Mouse (Mus musculus) embryonic facial prominence, embryonic 11.5 days (tissue): Measurements from ENCODE around the gene Ica1. TPM values are rescaled to one million over a fixed set of nuclear protein-coding genes. Genes with fewer than 3 reads are reported as not detected.

Experiments
- ATAC-seq: fragments of 200-750 bp; cut with Nextera tagmentation; replicated peaks from 2 replicates; pipeline ENCODE4 v1.8.0; 2017; ENCODE audit warnings: low read depth; ENCODE audit not compliant: insufficient number of reproducible peaks, low FRiP score, low TSS enrichment
- DNase-seq: peaks from one replicate; pipeline ENCODE4 v3.0.0-alpha.2; 2015; ENCODE audit warnings: low spot score
- H3K27ac ChIP-seq: fragments of 300-500 bp; sonication (generic); replicated peaks from 2 replicates; pipeline ENCODE4 v1.5.1; 2014; ENCODE audit warnings: mild to moderate bottlenecking, low read depth, low read length, control low read depth
- H3K27me3 ChIP-seq: fragments of 300-500 bp; sonication (generic); 2 replicates; pipeline ENCODE4 v1.6.1; 2014; ENCODE audit warnings: mild to moderate bottlenecking, low read length, moderate library complexity, mixed read lengths; ENCODE audit not compliant: control insufficient read depth, insufficient read depth
- H3K36me3 ChIP-seq: fragments of 300-500 bp; sonication (generic); replicated peaks from 2 replicates; pipeline ENCODE4 v1.6.1; 2014; ENCODE audit warnings: low read depth, mild to moderate bottlenecking, low read length, moderate library complexity, mixed read lengths; ENCODE audit not compliant: control insufficient read depth, insufficient read depth
- H3K4me1 ChIP-seq: fragments of 300-500 bp; sonication (generic); 2 replicates; pipeline ENCODE4 v1.6.1; 2014; ENCODE audit warnings: low read length, mixed read lengths; ENCODE audit not compliant: control insufficient read depth, insufficient read depth
- H3K4me2 ChIP-seq: fragments of 300-500 bp; sonication (generic); 2 replicates; pipeline ENCODE4 v1.6.1; 2014; ENCODE audit warnings: low read depth, mild to moderate bottlenecking, control low read depth, low read length, moderate library complexity
- H3K4me3 ChIP-seq: fragments of 300-500 bp; sonication (generic); 2 replicates; pipeline ENCODE4 v1.5.1; 2014; ENCODE audit warnings: low read depth, low read length, control low read depth
- H3K9ac ChIP-seq: fragments of 300-500 bp; sonication (generic); replicated peaks from 2 replicates; pipeline ENCODE4 v1.6.1; 2014; ENCODE audit warnings: mild to moderate bottlenecking, control low read depth, low read length
- H3K9me3 ChIP-seq: fragments of 300-500 bp; sonication (generic); replicated peaks from 2 replicates; pipeline ENCODE4 v1.6.1; 2016; ENCODE audit warnings: mild to moderate bottlenecking, low read length, inconsistent platforms, mixed read lengths; ENCODE audit not compliant: control insufficient read depth
- WGBS: fragments of 180-500 bp; shearing (Covaris S2); extraction: QIAGEN DNeasy Blood & Tissue Kit; methylation state at CpG from one replicate; pipeline ENCODE4 v1.1.7; 2014; 5-methylcytosine and 5-hydroxymethylcytosine counted together
- polyA plus RNA-seq: library from polyadenylated mRNA; unstranded; fragments of >200 nt; fragmentation: Nextera tagmentation; extraction: Ambion mirVana; gene quantifications from 2 replicates; pipeline ENCODE4 v1.2.1, GENCODE M21; 2014

Ica1 gene
- polyA plus RNA-seq, 1 experiment from 2014 or later, result 21.4 TPM

GRCm38 (mm10) chr6:8740092-8740491 is 38.2 kb downstream of the Ica1 start:
- no peaks in the 10 kb centered on the region for H3K4me1 ChIP-seq
- no peaks in the 10 kb centered on the region for H3K36me3 ChIP-seq
- no peak overlapping the region for H3K4me2 ChIP-seq
- H3K27me3 ChIP-seq, result no peaks in the 10 kb centered on the region
- no peak overlapping the region for H3K9ac ChIP-seq
- 64% methylated on average over 2 of the region's 2 CpGs for WGBS
- H3K4me3 ChIP-seq, result no peak overlapping the region
- ATAC-seq, result no peak
- DNase-seq, result no peak
- no peaks in the 10 kb centered on the region for H3K9me3 ChIP-seq
- H3K27ac ChIP-seq, result no peak overlapping the region

GRCm38 (mm10) chr6:8738396-8738795 is 39.9 kb downstream of the Ica1 start:
- no peaks in the 10 kb centered on the region for H3K36me3 ChIP-seq
- DNase-seq (peak; percentile 35), ATAC-seq (no peak)
- WGBS, result 78% methylated on average over 4 of the region's 4 CpGs
- no peak overlapping the region for H3K4me2 ChIP-seq
- H3K27ac ChIP-seq, result no peak overlapping the region
- H3K9me3 ChIP-seq, result no peaks in the 10 kb centered on the region
- no peaks in the 10 kb centered on the region for H3K27me3 ChIP-seq
- no peaks in the 10 kb centered on the region for H3K4me1 ChIP-seq
- H3K4me3 ChIP-seq, result no peak overlapping the region
- H3K9ac ChIP-seq, result no peak overlapping the region

- Histone ChIP-seq H3K9me3 (no peaks in the 10 kb centered on the region), H3K4me3 (no peak overlapping the region), H3K27ac (no peak overlapping the region), H3K27me3 (no peaks in the 10 kb centered on the region), H3K9ac (no peak overlapping the region), H3K36me3 (no peaks in the 10 kb centered on the region), H3K4me1 (no peaks in the 10 kb centered on the region), H3K4me2 (no peak overlapping the region)
- ATAC-seq (no peak), DNase-seq (no peak)
These were observed 41.8 kb downstream of the Ica1 start for GRCm38 (mm10) chr6:8736493-8736820.

GRCm38 (mm10) chr6:8735657-8736492 is 42.4 kb downstream of the Ica1 start:
- H3K9me3 ChIP-seq, result no peaks in the 10 kb centered on the region
- H3K4me2 ChIP-seq, result no peak overlapping the region
- no peaks in the 10 kb centered on the region for H3K36me3 ChIP-seq
- H3K4me3 ChIP-seq, result no peak overlapping the region
- H3K27ac ChIP-seq, result no peak overlapping the region
- DNase-seq, result peak; percentile 85
- no peak overlapping the region for H3K9ac ChIP-seq
- WGBS, result 52% methylated on average over 8 of the region's 8 CpGs
- H3K27me3 ChIP-seq, result no peaks in the 10 kb centered on the region
- ATAC-seq, result no peak
- H3K4me1 ChIP-seq, result no peaks in the 10 kb centered on the region

- H3K9me3 ChIP-seq, result no peaks in the 10 kb centered on the region
- H3K4me1 ChIP-seq, result no peaks in the 10 kb centered on the region
- H3K36me3 ChIP-seq, result no peaks in the 10 kb centered on the region
- 76% methylated on average over 3 of the region's 3 CpGs for whole genome bisulfite sequencing
- H3K4me2 ChIP-seq, result no peak overlapping the region
- DNase-seq (no peak), ATAC-seq (no peak)
- H3K4me3 ChIP-seq, result no peak overlapping the region
- H3K27ac ChIP-seq, result no peak overlapping the region
- H3K27me3 ChIP-seq, result no peaks in the 10 kb centered on the region
- H3K9ac ChIP-seq, result no peak overlapping the region
These were observed 43.2 kb downstream of the Ica1 start for GRCm38 (mm10) chr6:8735044-8735443.

- ATAC-seq (no peak), DNase-seq (no peak)
- Histone ChIP-seq H3K9ac (no peak overlapping the region), H3K4me2 (no peak overlapping the region), H3K36me3 (no peaks in the 10 kb centered on the region), H3K4me3 (no peak overlapping the region), H3K27me3 (no peaks in the 10 kb centered on the region), H3K4me1 (no peaks in the 10 kb centered on the region), H3K9me3 (no peaks in the 10 kb centered on the region), H3K27ac (no peak overlapping the region)
- 59% methylated on average over 5 of the region's 5 CpGs for WGBS
These were observed 45.8 kb downstream of the Ica1 start for GRCm38 (mm10) chr6:8732492-8732891.

GRCm38 (mm10) chr6:8731656-8732191 is 46.6 kb downstream of the Ica1 start:
- Histone ChIP-seq H3K27me3 (no peaks in the 10 kb centered on the region), H3K36me3 (no peaks in the 10 kb centered on the region), H3K4me2 (no peak overlapping the region), H3K4me3 (no peak overlapping the region), H3K4me1 (no peaks in the 10 kb centered on the region), H3K9me3 (no peaks in the 10 kb centered on the region), H3K27ac (no peak overlapping the region), H3K9ac (no peak overlapping the region)
- DNase-seq, result peak; percentile 15
- 0 out of 2 replicates have a peak, but pooled peaks have one; percentile 62 for ATAC-seq
- 22% methylated on average over 4 of the region's 4 CpGs for WGBS

GRCm38 (mm10) chr6:8730433-8730832 is 47.9 kb downstream of the Ica1 start:
- no peak overlapping the region for H3K4me2 ChIP-seq
- H3K36me3 ChIP-seq, result no peaks in the 10 kb centered on the region
- H3K27me3 ChIP-seq, result no peaks in the 10 kb centered on the region
- no peaks in the 10 kb centered on the region for H3K4me1 ChIP-seq
- ATAC-seq (no peak), DNase-seq (no peak)
- H3K9me3 ChIP-seq, result no peaks in the 10 kb centered on the region
- no peak overlapping the region for H3K9ac ChIP-seq
- WGBS, result 86% methylated on average over 2 of the region's 2 CpGs
- H3K27ac ChIP-seq, result no peak overlapping the region
- H3K4me3 ChIP-seq, result no peak overlapping the region
